Mouse (Mus musculus) embryo, embryonic 11.5 days (tissue): Measurements from ENCODE around the gene 4930467E23Rik.
"Not testable (repeated sequence)": the region's sequence is repeated elsewhere in the genome, so short reads cannot be mapped to it uniquely, and the experiment has no call there.

Experiments used
- DNase-seq: peaks from one replicate; pipeline ENCODE4 v3.0.0-alpha.2; 2012; ENCODE audit warnings: low read depth, low spot score

The 4930467E23Rik gene

GRCm38 (mm10) chr8:19711171-19711860 lies 18.1 kb upstream of the 4930467E23Rik start:
- not testable (repeated sequence) for DNase-seq

GRCm38 (mm10) chr8:19712227-19712750 lies 17.1 kb upstream of the 4930467E23Rik start:
- DNase-seq: not testable (repeated sequence)

GRCm38 (mm10) chr8:19712816-19713215 lies 16.6 kb upstream of the 4930467E23Rik start:
- DNase-seq: not testable (repeated sequence)

- DNase-seq: not testable (repeated sequence)
These were observed 16.0 kb upstream of the 4930467E23Rik start for GRCm38 (mm10) chr8:19713232-19713834.

- not testable (repeated sequence) for DNase-seq
These were observed 14.9 kb upstream of the 4930467E23Rik start for GRCm38 (mm10) chr8:19714426-19714825.

- DNase-seq: not testable (repeated sequence)
These were observed 14.1 kb upstream of the 4930467E23Rik start for GRCm38 (mm10) chr8:19715266-19715665.

GRCm38 (mm10) chr8:19717851-19718250 lies 11.5 kb upstream of the 4930467E23Rik start:
- not testable (repeated sequence) for DNase-seq

GRCm38 (mm10) chr8:19719513-19719912 lies 9.9 kb upstream of the 4930467E23Rik start:
- DNase-seq: not testable (repeated sequence)

GRCm38 (mm10) chr8:19724871-19725270 lies 4.5 kb upstream of the 4930467E23Rik start:
- DNase-seq: not testable (repeated sequence)

GRCm38 (mm10) chr8:19751773-19752172 lies 22.4 kb downstream of the 4930467E23Rik start:
- DNase-seq: not testable (repeated sequence)

- not testable (repeated sequence) for DNase-seq
These were observed 24.8 kb downstream of the 4930467E23Rik start for GRCm38 (mm10) chr8:19754178-19754577.

- not testable (repeated sequence) for DNase-seq
These were observed 25.6 kb downstream of the 4930467E23Rik start for GRCm38 (mm10) chr8:19754961-19755360.

GRCm38 (mm10) chr8:19761660-19762059 lies 32.3 kb downstream of the 4930467E23Rik start:
- not testable (repeated sequence) for DNase-seq

GRCm38 (mm10) chr8:19762860-19763592 lies 33.6 kb downstream of the 4930467E23Rik start:
- DNase-seq: not testable (repeated sequence)

- not testable (repeated sequence) for DNase-seq
These were observed 36.2 kb downstream of the 4930467E23Rik start for GRCm38 (mm10) chr8:19765531-19765930.

GRCm38 (mm10) chr8:19773461-19773860 lies 44.1 kb downstream of the 4930467E23Rik start:
- not testable (repeated sequence) for DNase-seq

- DNase-seq: not testable (repeated sequence)
These were observed 46.9 kb downstream of the 4930467E23Rik start for GRCm38 (mm10) chr8:19776311-19776710.

GRCm38 (mm10) chr8:19777500-19777899 lies 48.1 kb downstream of the 4930467E23Rik start:
- not testable (repeated sequence) for DNase-seq

- DNase-seq: not testable (repeated sequence)
These were observed 48.8 kb downstream of the 4930467E23Rik start for GRCm38 (mm10) chr8:19778126-19778525.

GRCm38 (mm10) chr8:19778891-19779290 lies 49.5 kb downstream of the 4930467E23Rik start:
- DNase-seq: not testable (repeated sequence)

- DNase-seq: not testable (repeated sequence)
These were observed 50.8 kb downstream of the 4930467E23Rik start for GRCm38 (mm10) chr8:19780212-19780611.

- DNase-seq: not testable (repeated sequence)
These were observed 51.3 kb downstream of the 4930467E23Rik start for GRCm38 (mm10) chr8:19780658-19781057.
